ENCODE assay signal across 7 mouse cellular contexts in the genomic region with DNA sequence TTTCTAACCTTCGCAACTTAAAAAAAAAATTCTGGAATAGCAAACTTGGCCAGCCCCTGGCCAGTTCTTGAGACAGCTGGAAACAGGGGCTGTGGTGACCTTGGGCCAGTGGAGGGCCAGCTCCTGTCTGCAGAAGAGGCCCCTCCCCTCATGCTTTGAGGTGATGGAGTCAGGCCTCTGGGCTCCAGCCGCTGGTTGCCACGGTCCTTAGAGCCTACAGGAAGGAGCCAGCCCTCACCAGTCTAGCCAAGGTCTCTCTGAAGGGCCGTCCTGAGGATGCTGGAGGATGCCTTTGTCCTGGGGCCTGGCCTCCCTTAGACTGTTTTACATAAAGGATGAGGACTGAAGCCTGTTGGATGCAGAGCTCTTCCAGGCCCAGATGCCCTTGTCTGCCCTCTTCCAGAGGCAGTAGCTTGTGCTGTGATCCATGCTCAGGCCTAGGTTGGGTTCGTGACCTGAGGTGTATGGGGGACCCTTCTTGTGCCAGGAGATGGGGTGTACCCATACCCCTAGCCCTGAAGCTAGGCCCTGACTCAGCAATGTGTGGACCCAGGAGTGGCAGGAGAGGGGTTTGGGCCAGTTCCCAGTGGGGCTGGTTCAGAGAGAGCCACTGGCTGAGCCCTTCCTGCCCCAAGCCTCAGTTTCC. TPM values are rescaled to one million over a fixed set of nuclear protein-coding genes. Genes with fewer than 3 reads are reported as not detected.
A peak's percentile ranks its signal among the peaks of the same experiment; 100 is the strongest.
DNase-seq lines count a peak whose midpoint lies in the region; ATAC-seq and TF ChIP-seq lines count a peak whose summit lies in the region.

No protein-coding gene starts in this region.

- TF ChIP-seq EP300 in lung, postnatal 0 days (IDR thresholded peaks at IDR 0.05) = no peak

- H3K4me2 ChIP-seq in lung, postnatal 0 days (replicated peaks; ENCODE audit: low read depth, low read length) = peak overlapping the region; percentile 96
- peak overlapping the region; percentile 95 for H3K4me2 ChIP-seq in embryonic facial prominence, embryonic 11.5 days (ENCODE audit: low read depth, low read length)
- peak overlapping the region; percentile 98 for H3K4me2 ChIP-seq in intestine, embryonic 14.5 days (ENCODE audit: low read length)

- no peak for TF ChIP-seq CTCF in lung, postnatal 0 days (IDR thresholded peaks at IDR 0.05)

- no peaks in the 10 kb centered on the region for H3K4me1 ChIP-seq in lung, postnatal 0 days (ENCODE audit: insufficient read depth, low read depth, low read length)
- peaks cover 3% of the 10 kb centered on the region; the same call in 1 of the 2 replicates for H3K4me1 ChIP-seq in embryonic facial prominence, embryonic 11.5 days (ENCODE audit: control insufficient read depth, insufficient read depth, low read length)
- H3K4me1 ChIP-seq in intestine, embryonic 14.5 days (replicated peaks; ENCODE audit: control insufficient read depth, insufficient read depth, low read length) = peaks cover 21% of the 10 kb centered on the region

- no peak for DNase-seq in lung, postnatal 0 days (ENCODE audit: low spot score)
- no peak for DNase-seq in lung, postnatal 4 days
- DNase-seq in embryonic facial prominence, embryonic 11.5 days (ENCODE audit: low spot score) = peak; percentile 33
- no peak for DNase-seq in intestine, embryonic 14.5 days (ENCODE audit: low spot score)
- DNase-seq in naive thymus-derived CD4-positive, alpha-beta T cell, adult 2 months (ENCODE audit: low read depth) = peak; percentile 34
- DNase-seq in B cell, adult 2 months = no peak

- no peak for ATAC-seq in lung, postnatal 0 days
- ATAC-seq in embryonic facial prominence, embryonic 11.5 days (replicated peaks; ENCODE audit: insufficient number of reproducible peaks, low FRiP score, low TSS enrichment, low read depth) = peak; percentile 41
- peak; percentile 21; the same call in 1 of the 2 replicates for ATAC-seq in intestine, embryonic 14.5 days (replicated peaks; ENCODE audit: low FRiP score, low TSS enrichment, low read depth)
- no peak for ATAC-seq in erythroid progenitor cell, adult 5-6 weeks (replicated peaks; ENCODE audit: low FRiP score, poor library complexity, severe bottlenecking)

- no peak overlapping the region for H3K27ac ChIP-seq in lung, postnatal 0 days (ENCODE audit: low read length)
- peak overlapping the region; percentile 52; the same call in 1 of the 2 replicates for H3K27ac ChIP-seq in embryonic facial prominence, embryonic 11.5 days (replicated peaks; ENCODE audit: low read depth, low read length)
- peak overlapping the region; percentile 67 for H3K27ac ChIP-seq in intestine, embryonic 14.5 days (ENCODE audit: low read depth)

- peak overlapping the region; percentile 43 for H3K4me3 ChIP-seq in lung, postnatal 0 days (ENCODE audit: low read depth, low read length)
- H3K4me3 ChIP-seq in embryonic facial prominence, embryonic 11.5 days (ENCODE audit: low read depth, low read length) = peak overlapping the region; percentile 72
- H3K4me3 ChIP-seq in intestine, embryonic 14.5 days (ENCODE audit: low read depth, low read length) = peak overlapping the region; percentile 69

- H3K9me3 ChIP-seq in lung, postnatal 0 days (ENCODE audit: low read length) = no peaks in the 10 kb centered on the region
- no peaks in the 10 kb centered on the region for H3K9me3 ChIP-seq in embryonic facial prominence, embryonic 11.5 days (replicated peaks; ENCODE audit: control insufficient read depth, low read length)
- no peaks in the 10 kb centered on the region for H3K9me3 ChIP-seq in intestine, embryonic 14.5 days (ENCODE audit: control insufficient read depth, low read length)

- H3K9ac ChIP-seq in lung, postnatal 0 days (replicated peaks; ENCODE audit: low read depth) = peak overlapping the region; percentile 39
- H3K9ac ChIP-seq in embryonic facial prominence, embryonic 11.5 days (replicated peaks; ENCODE audit: low read length) = peak overlapping the region; percentile 95
- H3K9ac ChIP-seq in intestine, embryonic 14.5 days (ENCODE audit: low read length) = peak overlapping the region; percentile 91

- H3K36me3 ChIP-seq in lung, postnatal 0 days (ENCODE audit: insufficient read depth, low read length) = no peaks in the 10 kb centered on the region
- H3K36me3 ChIP-seq in embryonic facial prominence, embryonic 11.5 days (replicated peaks; ENCODE audit: control insufficient read depth, insufficient read depth, low read depth, low read length) = no peaks in the 10 kb centered on the region
- H3K36me3 ChIP-seq in intestine, embryonic 14.5 days (ENCODE audit: control insufficient read depth, insufficient read depth, low read length) = no peaks in the 10 kb centered on the region

- no peaks in the 10 kb centered on the region for H3K27me3 ChIP-seq in lung, postnatal 0 days (replicated peaks; ENCODE audit: insufficient read depth, low read length)
- no peaks in the 10 kb centered on the region; the same call in 1 of the 2 replicates for H3K27me3 ChIP-seq in embryonic facial prominence, embryonic 11.5 days (ENCODE audit: control insufficient read depth, insufficient read depth, low read length)
- no peaks in the 10 kb centered on the region for H3K27me3 ChIP-seq in intestine, embryonic 14.5 days (replicated peaks; ENCODE audit: control insufficient read depth, insufficient read depth, low read length)

- 33% methylated on average over 5 of the region's 5 CpGs for WGBS in lung, postnatal 0 days
- WGBS in embryonic facial prominence, embryonic 11.5 days = 23% methylated on average over 5 of the region's 5 CpGs
- 15% methylated on average over 5 of the region's 5 CpGs for WGBS in intestine, embryonic 14.5 days

RNA-seq across cellular contexts. Expression of gene Fam69b, which starts 0.7 kb away (rescaled TPM):
- polyA plus RNA-seq in lung, postnatal 0 days (2015; fragmentation: Nextera tagmentation; extraction: Ambion mirVana) = 6.2 and 8.2 TPM in 2 replicates
- 40.4 and 44.4 TPM in 2 replicates for polyA plus RNA-seq in embryonic facial prominence, embryonic 11.5 days (2014; fragmentation: Nextera tagmentation; extraction: Ambion mirVana)
- 39.7 and 41.3 TPM in 2 replicates for polyA plus RNA-seq in intestine, embryonic 14.5 days (2014; fragmentation: Nextera tagmentation; extraction: Ambion mirVana)
- not detected in 2 replicates for total RNA-seq in erythroid progenitor cell, adult 5-6 weeks (2015; ENCODE audit: low replicate concordance)
- total RNA-seq in erythroid progenitor cell, adult 5-6 weeks (2017; ENCODE audit: low replicate concordance) = not detected in 2 replicates

RNA-seq across cellular contexts. Expression of gene Agpat2, which starts 24.7 kb away (rescaled TPM):
- 59.5 and 72.8 TPM in 2 replicates for polyA plus RNA-seq in lung, postnatal 0 days (2015; fragmentation: Nextera tagmentation; extraction: Ambion mirVana)
- polyA plus RNA-seq in embryonic facial prominence, embryonic 11.5 days (2014; fragmentation: Nextera tagmentation; extraction: Ambion mirVana) = 8.7 and 13.1 TPM in 2 replicates
- polyA plus RNA-seq in intestine, embryonic 14.5 days (2014; fragmentation: Nextera tagmentation; extraction: Ambion mirVana) = 47.5 and 53.8 TPM in 2 replicates
- 12.2 and 12.6 TPM in 2 replicates for total RNA-seq in erythroid progenitor cell, adult 5-6 weeks (2015; ENCODE audit: low replicate concordance)
- 6.2 and 12.0 TPM in 2 replicates for total RNA-seq in erythroid progenitor cell, adult 5-6 weeks (2017; ENCODE audit: low replicate concordance)

RNA-seq across cellular contexts. Expression of gene Lcn4, which starts 42.2 kb away (rescaled TPM):
- polyA plus RNA-seq in lung, postnatal 0 days (2015; fragmentation: Nextera tagmentation; extraction: Ambion mirVana) = not detected in 2 replicates
- not detected in 2 replicates for polyA plus RNA-seq in embryonic facial prominence, embryonic 11.5 days (2014; fragmentation: Nextera tagmentation; extraction: Ambion mirVana)
- polyA plus RNA-seq in intestine, embryonic 14.5 days (2014; fragmentation: Nextera tagmentation; extraction: Ambion mirVana) = not detected in 2 replicates
- total RNA-seq in erythroid progenitor cell, adult 5-6 weeks (2015; ENCODE audit: low replicate concordance) = not detected in 2 replicates
- total RNA-seq in erythroid progenitor cell, adult 5-6 weeks (2017; ENCODE audit: low replicate concordance) = not detected in 2 replicates

RNA-seq across cellular contexts. Expression of gene Gm20532, which starts 42.5 kb away (rescaled TPM):
- polyA plus RNA-seq in lung, postnatal 0 days (2015; fragmentation: Nextera tagmentation; extraction: Ambion mirVana) = not detected in 2 replicates
- not detected in 2 replicates for polyA plus RNA-seq in embryonic facial prominence, embryonic 11.5 days (2014; fragmentation: Nextera tagmentation; extraction: Ambion mirVana)
- not detected in 2 replicates for polyA plus RNA-seq in intestine, embryonic 14.5 days (2014; fragmentation: Nextera tagmentation; extraction: Ambion mirVana)
- not detected in 2 replicates for total RNA-seq in erythroid progenitor cell, adult 5-6 weeks (2015; ENCODE audit: low replicate concordance)
- 1.9 TPM in 1 of 2 replicates, not detected in the other for total RNA-seq in erythroid progenitor cell, adult 5-6 weeks (2017; ENCODE audit: low replicate concordance)

RNA-seq across cellular contexts. Expression of gene Egfl7, which starts 49.1 kb away (rescaled TPM):
- 412 and 467 TPM in 2 replicates for polyA plus RNA-seq in lung, postnatal 0 days (2015; fragmentation: Nextera tagmentation; extraction: Ambion mirVana)
- 54.3 and 74.6 TPM in 2 replicates for polyA plus RNA-seq in embryonic facial prominence, embryonic 11.5 days (2014; fragmentation: Nextera tagmentation; extraction: Ambion mirVana)
- 129 and 135 TPM in 2 replicates for polyA plus RNA-seq in intestine, embryonic 14.5 days (2014; fragmentation: Nextera tagmentation; extraction: Ambion mirVana)
- total RNA-seq in erythroid progenitor cell, adult 5-6 weeks (2015; ENCODE audit: low replicate concordance) = 3.8 and 7.2 TPM in 2 replicates
- 0.77 and 7.2 TPM in 2 replicates for total RNA-seq in erythroid progenitor cell, adult 5-6 weeks (2017; ENCODE audit: low replicate concordance)

Comparison
In these comparisons a context has a peak if more than half of its experiments do, and no peak if none do; other contexts are left out.
1. ATAC-seq: peak in embryonic facial prominence, embryonic 11.5 days (single experiment) and intestine, embryonic 14.5 days (single experiment); none in lung, postnatal 0 days (single experiment) and erythroid progenitor cell, adult 5-6 weeks (single experiment).
2. DNase-seq: peak in embryonic facial prominence, embryonic 11.5 days (single experiment) and naive thymus-derived CD4-positive, alpha-beta T cell, adult 2 months (single experiment); none in lung, postnatal 0 days (single experiment), lung, postnatal 4 days (0 of 2), intestine, embryonic 14.5 days (single experiment) and B cell, adult 2 months (0 of 2).
3. H3K9ac ChIP-seq: peak in every context shown above with its lines; median percentile 95 in embryonic facial prominence, embryonic 11.5 days; 91 in intestine, embryonic 14.5 days; 39 in lung, postnatal 0 days.
4. Peak in every context shown above with its lines, with median percentiles within 50 percentile points of each other: H3K4me2 ChIP-seq and H3K4me3 ChIP-seq.